Mouse (Mus musculus): ENCODE measurements around the gene Fgfr2. TPM values are rescaled to one million over a fixed set of nuclear protein-coding genes. Genes with fewer than 3 reads are reported as not detected.

Fgfr2 gene
- polyA plus RNA-seq, 1 experiment, result 0.17 TPM

DNA sequence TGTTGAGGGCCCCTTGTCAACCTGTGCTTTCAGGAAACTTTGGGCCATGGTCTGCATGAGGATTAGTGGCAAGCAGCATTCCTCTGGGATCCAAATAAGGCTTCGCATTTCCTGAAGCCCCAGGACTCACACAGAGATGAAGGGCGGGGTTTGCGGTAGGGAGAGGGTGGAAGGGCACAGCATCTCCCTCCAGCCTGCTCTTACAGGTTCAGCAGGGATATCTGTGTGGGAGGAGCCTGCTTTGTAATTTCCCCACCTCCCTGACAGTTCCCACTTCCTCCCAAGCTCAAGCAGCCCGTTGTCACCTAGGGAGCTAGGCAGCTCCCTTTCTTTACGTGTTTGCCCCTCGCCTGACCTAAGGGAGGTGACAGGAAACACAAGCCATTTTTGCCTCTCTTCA is 1134.1 kb downstream of the Fgfr2 start:
- Histone ChIP-seq H3K4me3 (no peak overlapping the region), H3K27me3 (ENCODE audit: control insufficient read depth, insufficient read depth, insufficient read length) (no peaks in the 10 kb centered on the region), H3K4me2 (ENCODE audit: low read depth) (no peak overlapping the region), H3K79me2 (ENCODE audit: control insufficient read depth, insufficient read depth) (no peaks in the 10 kb centered on the region), H3ac (ENCODE audit: control insufficient read depth, insufficient read length) (no peak overlapping the region), H3K36me3 (ENCODE audit: control insufficient read depth, insufficient read depth) (no peaks in the 10 kb centered on the region)
- no peak for TF ChIP-seq MYOD1 (IDR thresholded peaks at IDR 0.05; ENCODE audit: control insufficient read depth in 1 of 3, insufficient read length in 2 of 3, low read depth in 2 of 3)

GRCm38 (mm10) chr7:131978609-131979008 is 1144.5 kb downstream of the Fgfr2 start:
- no peak for TF ChIP-seq E2F4 (IDR thresholded peaks at IDR 0.05; ENCODE audit: insufficient read depth)
- TF ChIP-seq POLR2AphosphoS2 (IDR thresholded peaks at IDR 0.05; ENCODE audit: insufficient read length, low read depth), result no peak
- no peak for TF ChIP-seq CEBPB (IDR thresholded peaks at IDR 0.05; ENCODE audit: insufficient read depth, poor library complexity, severe bottlenecking)
- TF ChIP-seq TCF12 (IDR thresholded peaks at IDR 0.05; ENCODE audit: insufficient read depth, poor library complexity, severe bottlenecking), result no peak
- TF ChIP-seq TCF3 (IDR thresholded peaks at IDR 0.05; ENCODE audit: insufficient read length, low read depth), result no peak
- no peak for TF ChIP-seq USF1 (IDR thresholded peaks at IDR 0.05; ENCODE audit: low read depth)
- Histone ChIP-seq H3K4me3 (no peak overlapping the region), H3K4me2 (ENCODE audit: low read depth) (no peak overlapping the region), H3K36me3 (ENCODE audit: control insufficient read depth, insufficient read depth) (no peaks in the 10 kb centered on the region), H3K79me2 (ENCODE audit: control insufficient read depth, insufficient read depth) (no peaks in the 10 kb centered on the region), H3K27me3 (ENCODE audit: control insufficient read depth, insufficient read depth, insufficient read length) (peaks cover 7% of the 10 kb centered on the region), H3ac (ENCODE audit: control insufficient read depth, insufficient read length) (no peak overlapping the region)

- Histone ChIP-seq H3K36me3 (ENCODE audit: control insufficient read depth, insufficient read depth) (no peaks in the 10 kb centered on the region), H3K27me3 (ENCODE audit: control insufficient read depth, insufficient read depth, insufficient read length) (peaks cover 9% of the 10 kb centered on the region), H3K79me2 (ENCODE audit: control insufficient read depth, insufficient read depth) (no peaks in the 10 kb centered on the region), H3ac (ENCODE audit: control insufficient read depth, insufficient read length) (no peak overlapping the region), H3K4me2 (ENCODE audit: low read depth) (no peak overlapping the region), H3K4me3 (no peak overlapping the region)
- no peak for TF ChIP-seq E2F4 (IDR thresholded peaks at IDR 0.05; ENCODE audit: insufficient read depth)
- TF ChIP-seq POLR2AphosphoS2 (IDR thresholded peaks at IDR 0.05; ENCODE audit: insufficient read length, low read depth), result no peak
- TF ChIP-seq MYOD1 (IDR thresholded peaks at IDR 0.05; ENCODE audit: control insufficient read depth in 1 of 3, insufficient read length in 2 of 3, low read depth in 2 of 3), result no peak
- no peak for TF ChIP-seq REST (IDR thresholded peaks at IDR 0.05; ENCODE audit: insufficient read depth, insufficient read length)
- no peak for TF ChIP-seq MYOG (IDR thresholded peaks at IDR 0.05; ENCODE audit: control insufficient read depth in 1 of 3, insufficient read depth in 1 of 3, insufficient read length in 2 of 3, low read depth in 2 of 3)
- no peak for TF ChIP-seq CEBPB (IDR thresholded peaks at IDR 0.05; ENCODE audit: insufficient read depth, poor library complexity, severe bottlenecking)
- TF ChIP-seq USF1 (IDR thresholded peaks at IDR 0.05; ENCODE audit: low read depth), result no peak
- TF ChIP-seq TCF12 (IDR thresholded peaks at IDR 0.05; ENCODE audit: insufficient read depth, poor library complexity, severe bottlenecking), result no peak
- no peak for TF ChIP-seq MAX (IDR thresholded peaks at IDR 0.05; ENCODE audit: low read depth)
- no peak for TF ChIP-seq TCF3 (IDR thresholded peaks at IDR 0.05; ENCODE audit: insufficient read length, low read depth)
- TF ChIP-seq POLR2A (IDR thresholded peaks at IDR 0.05; ENCODE audit: insufficient read length, low read depth), result no peak
- TF ChIP-seq SRF (IDR thresholded peaks at IDR 0.05; ENCODE audit: control insufficient read depth, insufficient read length, low read depth), result no peak
Measured at GRCm38 (mm10) chr7:131975867-131976266, 1147.3 kb downstream of the Fgfr2 start.

DNA sequence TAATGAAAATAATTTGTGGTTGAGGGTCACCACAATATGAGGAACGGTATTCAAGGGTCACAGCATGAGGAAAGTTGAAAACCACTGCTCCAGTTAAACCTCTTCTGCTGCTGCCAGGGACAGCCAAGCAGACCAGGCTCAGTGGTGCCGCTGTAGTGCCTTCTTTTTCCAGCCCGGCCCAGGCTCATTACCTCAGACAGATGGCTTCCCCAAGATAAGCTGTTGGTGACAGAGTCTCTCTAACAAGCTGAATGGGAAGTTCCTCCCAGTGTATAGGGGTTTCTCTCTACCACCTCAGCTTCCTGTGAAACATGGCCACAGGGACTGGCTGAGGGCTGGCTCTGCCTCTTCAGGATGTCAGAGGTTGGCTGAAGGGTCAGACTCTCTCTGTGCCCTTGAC is 1152.9 kb downstream of the Fgfr2 start:
- TF ChIP-seq USF1 (IDR thresholded peaks at IDR 0.05; ENCODE audit: low read depth) (no peak), TCF12 (IDR thresholded peaks at IDR 0.05; ENCODE audit: insufficient read depth, poor library complexity, severe bottlenecking) (no peak), CEBPB (IDR thresholded peaks at IDR 0.05; ENCODE audit: insufficient read depth, poor library complexity, severe bottlenecking) (no peak), REST (IDR thresholded peaks at IDR 0.05; ENCODE audit: insufficient read depth, insufficient read length) (no peak), SRF (IDR thresholded peaks at IDR 0.05; ENCODE audit: control insufficient read depth, insufficient read length, low read depth) (no peak), MYOG (IDR thresholded peaks at IDR 0.05; ENCODE audit: control insufficient read depth in 1 of 3, insufficient read depth in 1 of 3, insufficient read length in 2 of 3, low read depth in 2 of 3) (no peak), POLR2AphosphoS2 (IDR thresholded peaks at IDR 0.05; ENCODE audit: insufficient read length, low read depth) (no peak)
- Histone ChIP-seq H3K36me3 (ENCODE audit: control insufficient read depth, insufficient read depth) (no peaks in the 10 kb centered on the region), H3K4me2 (ENCODE audit: low read depth) (no peak overlapping the region), H3K4me3 (no peak overlapping the region), H3K79me2 (ENCODE audit: control insufficient read depth, insufficient read depth) (no peaks in the 10 kb centered on the region), H3ac (ENCODE audit: control insufficient read depth, insufficient read length) (no peak overlapping the region), H3K27me3 (ENCODE audit: control insufficient read depth, insufficient read depth, insufficient read length) (peaks cover 21% of the 10 kb centered on the region)

DNA sequence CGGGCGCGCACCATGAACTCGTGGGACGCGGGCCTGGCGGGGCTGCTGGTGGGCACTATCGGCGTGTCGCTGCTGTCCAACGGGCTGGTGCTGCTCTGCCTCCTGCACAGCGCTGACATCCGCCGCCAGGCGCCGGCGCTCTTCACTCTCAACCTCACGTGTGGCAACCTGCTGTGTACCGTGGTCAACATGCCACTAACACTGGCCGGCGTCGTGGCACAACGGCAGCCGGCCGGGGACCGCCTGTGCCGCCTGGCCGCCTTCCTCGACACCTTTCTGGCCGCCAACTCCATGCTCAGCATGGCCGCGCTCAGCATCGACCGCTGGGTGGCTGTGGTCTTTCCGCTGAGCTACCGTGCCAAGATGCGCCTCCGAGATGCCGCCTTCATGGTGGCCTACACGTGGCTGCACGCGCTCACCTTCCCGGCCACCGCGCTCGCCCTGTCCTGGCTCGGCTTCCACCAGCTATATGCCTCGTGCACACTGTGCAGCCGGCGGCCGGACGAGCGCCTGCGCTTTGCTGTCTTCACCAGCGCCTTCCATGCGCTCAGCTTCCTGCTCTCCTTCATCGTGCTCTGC is 1156.1 kb downstream of the Fgfr2 start:
- Histone ChIP-seq H3ac (ENCODE audit: control insufficient read depth, insufficient read length) (no peak overlapping the region), H3K27me3 (ENCODE audit: control insufficient read depth, insufficient read depth, insufficient read length) (peaks cover 12% of the 10 kb centered on the region), H3K4me3 (no peak overlapping the region), H3K36me3 (ENCODE audit: control insufficient read depth, insufficient read depth) (no peaks in the 10 kb centered on the region), H3K79me2 (ENCODE audit: control insufficient read depth, insufficient read depth) (no peaks in the 10 kb centered on the region), H3K4me2 (ENCODE audit: low read depth) (no peak overlapping the region)
- peak; percentile 46 for TF ChIP-seq REST (IDR thresholded peaks at IDR 0.05; ENCODE audit: insufficient read depth, insufficient read length)
- no peak for TF ChIP-seq POLR2AphosphoS2 (IDR thresholded peaks at IDR 0.05; ENCODE audit: insufficient read length, low read depth)
